In the genomic region with DNA sequence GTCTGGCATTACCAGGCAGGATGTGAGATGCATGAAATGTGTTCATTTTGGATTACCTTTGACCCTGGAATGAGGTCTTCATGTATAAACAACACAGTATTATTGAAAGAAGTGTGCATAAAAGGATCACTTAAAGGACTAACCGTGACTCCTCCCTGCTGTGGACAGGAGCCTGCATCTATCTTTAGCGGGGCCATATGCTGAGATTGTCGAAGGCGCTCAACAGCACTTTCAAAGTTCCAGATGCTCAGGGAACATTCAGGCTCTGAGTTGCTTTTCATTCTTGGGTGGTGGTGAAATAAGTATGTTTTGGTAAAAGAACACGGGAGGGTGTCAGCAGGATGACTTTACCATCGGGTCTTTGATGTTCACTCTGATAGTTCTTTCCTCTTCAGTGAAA, we compare ENCODE assay signal across 17 mouse cellular contexts.
DNase-seq lines count a peak whose midpoint lies in the region; ATAC-seq lines count a peak whose summit lies in the region.
"Had no signal": no experiment of that assay in that cellular context is flagged by ENCODE, and none has a peak within 500 bp of the region (broad histone marks: within the 10 kb centered on the region; RNA-seq: fewer than 3 reads in every experiment).

No protein-coding gene starts in this region.

- intact Hi-C loops in left cerebral cortex, postnatal 25 days (cut with DNase I): no loop called here

- DNase-seq in embryo, embryonic 11 days: peak; percentile 1
- no peak for DNase-seq in embryo, embryonic 9.5 days (ENCODE audit: extremely low spot score)
- peak; percentile 4 to 6 for DNase-seq in layer of hippocampus, adult 8-10 months (ENCODE audit: low spot score in 2 of 2)
- no peak for DNase-seq in layer of hippocampus, postnatal 10 days (ENCODE audit: low spot score in 2 of 2)
- peak; percentile 3 to 42 for DNase-seq in left cerebral cortex, postnatal 25 days (ENCODE audit: low spot score in 2 of 2)
- DNase-seq in left cerebral cortex, adult 8-10 months (ENCODE audit: low spot score in 2 of 2): no peak
- DNase-seq in mesoderm, embryonic 11.5 days (ENCODE audit: low read depth, low spot score): peak; percentile 0
- DNase-seq: adrenal gland, postnatal 14 days; B cell, adult 2 months; cerebellum, adult 18-20 months; cerebellum, adult 9-11 months; cerebellum, postnatal 36 days; gastrocnemius, adult 2 months; gastrocnemius, postnatal 25 days had no signal

- ATAC-seq in CD4-positive, CD25-positive, alpha-beta regulatory T cell, adult 4 months: no peak
- ATAC-seq: forebrain, embryonic 14.5 days; hindbrain, embryonic 16.5 days had no signal

Comparison
In these comparisons a context has a peak if more than half of its experiments do, and no peak if none do; other contexts are left out.
1. DNase-seq: peak in embryo, embryonic 11 days (single experiment), layer of hippocampus, adult 8-10 months (2 of 2), left cerebral cortex, postnatal 25 days (2 of 2) and mesoderm, embryonic 11.5 days (single experiment); none in embryo, embryonic 9.5 days (single experiment), layer of hippocampus, postnatal 10 days (0 of 2) and left cerebral cortex, adult 8-10 months (0 of 2).